Mouse (Mus musculus) bone marrow macrophage, adult 2 months (primary cell): ENCODE measurements at regions not wholly inside any gene's neighbourhood (a gene's known extent, or its start where the extent isn't known, plus 50 kb on each side); places are given as distances from the start of the nearest gene placed in this dataset.

ENCODE experiments used
- CTCF ChIP-seq: IDR thresholded peaks from 2 replicates; pipeline ENCODE4 v1.5.1; 2012; ENCODE audit warnings: low read depth, mild to moderate bottlenecking, low read length, moderate library complexity
- POLR2A ChIP-seq: IDR thresholded peaks from 2 replicates; pipeline ENCODE4 v1.6.1; 2012; ENCODE audit warnings: mild to moderate bottlenecking, low read depth, low read length, borderline replicate concordance

- TF ChIP-seq POLR2A (no peak), CTCF (no peak)
Measured at GRCm38 (mm10) chr9:14111713-14112112, 163.2 kb upstream of the Sesn3 start.
